Mouse (Mus musculus) midbrain, embryonic 11.5 days (tissue): ENCODE results near the gene Braf. TPM values are rescaled to one million over a fixed set of nuclear protein-coding genes. Genes with fewer than 3 reads are reported as not detected.
"Not testable (repeated sequence)": the region's sequence is repeated elsewhere in the genome, so short reads cannot be mapped to it uniquely, and the experiment has no call there.

ENCODE experiments used
- ATAC-seq: fragments of 200-750 bp; cut with Nextera tagmentation; 2 replicates; pipeline ENCODE4 v1.8.0; 2017; ENCODE audit warnings: moderate TSS enrichment, moderate library complexity; ENCODE audit not compliant: low FRiP score
- DNase-seq: peaks from one replicate; pipeline ENCODE4 v3.0.0; 2015; ENCODE audit warnings: low spot score; ENCODE audit errors: missing footprints
- H3K27ac ChIP-seq: fragments of 300-500 bp; sonication (generic); 2 replicates; pipeline ENCODE4 v1.5.1; 2014; ENCODE audit warnings: low read depth, low read length
- H3K27me3 ChIP-seq: fragments of 300-500 bp; sonication (generic); 2 replicates; pipeline ENCODE4 v1.6.1; 2014; ENCODE audit warnings: mild to moderate bottlenecking, low read length, moderate library complexity, mixed read lengths; ENCODE audit not compliant: control insufficient read depth, insufficient read depth
- H3K36me3 ChIP-seq: fragments of 300-500 bp; sonication (generic); 2 replicates; pipeline ENCODE4 v1.6.1; 2014; ENCODE audit warnings: mild to moderate bottlenecking, low read length, moderate library complexity, mixed read lengths; ENCODE audit not compliant: control insufficient read depth, insufficient read depth
- H3K4me1 ChIP-seq: fragments of 300-500 bp; sonication (generic); 2 replicates; pipeline ENCODE4 v1.6.1; 2014; ENCODE audit warnings: low read length; ENCODE audit not compliant: control insufficient read depth, insufficient read depth
- H3K4me2 ChIP-seq: fragments of 300-500 bp; sonication (generic); 2 replicates; pipeline ENCODE4 v1.6.1; 2014; ENCODE audit warnings: mild to moderate bottlenecking, moderate library complexity
- H3K4me3 ChIP-seq: fragments of 300-500 bp; sonication (generic); 2 replicates; pipeline ENCODE4 v1.5.1; 2014; ENCODE audit warnings: low read depth, low read length
- H3K9ac ChIP-seq: fragments of 300-500 bp; sonication (generic); 2 replicates; pipeline ENCODE4 v1.6.1; 2014; ENCODE audit warnings: low read length
- H3K9me3 ChIP-seq: fragments of 300-500 bp; sonication (generic); 2 replicates; pipeline ENCODE4 v1.6.1; 2016; ENCODE audit warnings: low read length; ENCODE audit not compliant: control insufficient read depth
- whole genome bisulfite sequencing: fragments of 180-500 bp; shearing (Covaris S2); extraction: QIAGEN DNeasy Blood & Tissue Kit; methylation state at CpG from one replicate; pipeline ENCODE4 v1.1.7; 2014; 5-methylcytosine and 5-hydroxymethylcytosine counted together
- polyA plus RNA-seq: library from polyadenylated mRNA; unstranded; fragments of >200 nt; fragmentation: Nextera tagmentation; extraction: Ambion mirVana; gene quantifications from 2 replicates; pipeline ENCODE4 v1.2.1, GENCODE M21; 2014

Gene Braf
- polyA plus RNA-seq, 1 experiment from 2014 or later: 20.4 TPM

GRCm38 (mm10) chr6:39724542-39724865 is 759 bp downstream of the Braf start:
- peak overlapping the region; percentile 89 for H3K27ac ChIP-seq
- peak overlapping the region; percentile 92 for H3K4me3 ChIP-seq
- H3K27me3 ChIP-seq: no peaks in the 10 kb centered on the region
- no peak for DNase-seq
- H3K9me3 ChIP-seq: no peaks in the 10 kb centered on the region
- no peaks in the 10 kb centered on the region for H3K36me3 ChIP-seq
- ATAC-seq: no peak; the same call in 1 of the 2 replicates
- H3K4me1 ChIP-seq: peaks cover 18% of the 10 kb centered on the region
- H3K4me2 ChIP-seq: peak overlapping the region; percentile 64
- H3K9ac ChIP-seq: peak overlapping the region; percentile 96
- 0% methylated on average over 12 of the region's 12 CpGs for WGBS

GRCm38 (mm10) chr6:39724071-39724470 is 1.2 kb downstream of the Braf start:
- ATAC-seq (no peak), DNase-seq (peak; percentile 84)
- peak overlapping the region; percentile 96 for H3K9ac ChIP-seq
- H3K4me2 ChIP-seq: peak overlapping the region; percentile 64
- H3K27ac ChIP-seq: no peak overlapping the region
- no peaks in the 10 kb centered on the region for H3K27me3 ChIP-seq
- peaks cover 18% of the 10 kb centered on the region for H3K4me1 ChIP-seq
- no peaks in the 10 kb centered on the region for H3K36me3 ChIP-seq
- peak overlapping the region; percentile 92 for H3K4me3 ChIP-seq
- WGBS: 2% methylated on average over 7 of the region's 7 CpGs
- H3K9me3 ChIP-seq: no peaks in the 10 kb centered on the region

- DNase-seq (no peak), ATAC-seq (no peak)
- H3K4me3 ChIP-seq: no peak overlapping the region
- H3K27me3 ChIP-seq: no peaks in the 10 kb centered on the region
- no peak overlapping the region for H3K27ac ChIP-seq
- no peak overlapping the region for H3K4me2 ChIP-seq
- H3K4me1 ChIP-seq: peaks cover 12% of the 10 kb centered on the region
- H3K9ac ChIP-seq: no peak overlapping the region
- no peaks in the 10 kb centered on the region for H3K9me3 ChIP-seq
- no peaks in the 10 kb centered on the region for H3K36me3 ChIP-seq
- WGBS: 85% methylated on average over 6 of the region's 6 CpGs
These were observed 6.7 kb downstream of the Braf start for GRCm38 (mm10) chr6:39718567-39718966.

- WGBS: 85% methylated on average over 2 of the region's 2 CpGs
- no peak overlapping the region for H3K4me3 ChIP-seq
- H3K4me2 ChIP-seq: no peak overlapping the region
- no peaks in the 10 kb centered on the region for H3K27me3 ChIP-seq
- no peak overlapping the region for H3K9ac ChIP-seq
- ATAC-seq (no peak), DNase-seq (no peak)
- H3K9me3 ChIP-seq: no peaks in the 10 kb centered on the region
- no peak overlapping the region for H3K27ac ChIP-seq
- peaks cover 2% of the 10 kb centered on the region; the same call in 1 of the 2 replicates for H3K4me1 ChIP-seq
- no peaks in the 10 kb centered on the region for H3K36me3 ChIP-seq
These were observed 8.2 kb downstream of the Braf start for GRCm38 (mm10) chr6:39717049-39717448.

GRCm38 (mm10) chr6:39714341-39714740 is 10.9 kb downstream of the Braf start:
- Histone ChIP-seq H3K36me3 (no peaks in the 10 kb centered on the region), H3K4me2 (no peak overlapping the region), H3K4me3 (no peak overlapping the region), H3K4me1 (no peaks in the 10 kb centered on the region), H3K27me3 (no peaks in the 10 kb centered on the region), H3K27ac (no peak overlapping the region), H3K9ac (no peak overlapping the region), H3K9me3 (no peaks in the 10 kb centered on the region)
- WGBS: 81% methylated on average over 7 of the region's 7 CpGs
- DNase-seq (no peak), ATAC-seq (no peak)

GRCm38 (mm10) chr6:39713399-39713798 is 11.9 kb downstream of the Braf start:
- no peaks in the 10 kb centered on the region for H3K4me1 ChIP-seq
- DNase-seq (peak; percentile 41), ATAC-seq (no peak)
- H3K36me3 ChIP-seq: no peaks in the 10 kb centered on the region
- no peak overlapping the region for H3K27ac ChIP-seq
- WGBS: 87% methylated on average over 3 of the region's 3 CpGs
- H3K4me2 ChIP-seq: no peak overlapping the region
- no peaks in the 10 kb centered on the region for H3K9me3 ChIP-seq
- H3K9ac ChIP-seq: no peak overlapping the region
- H3K4me3 ChIP-seq: no peak overlapping the region
- H3K27me3 ChIP-seq: no peaks in the 10 kb centered on the region

GRCm38 (mm10) chr6:39705625-39706024 is 19.6 kb downstream of the Braf start:
- Histone ChIP-seq H3K36me3 (no peaks in the 10 kb centered on the region), H3K9ac (no peak overlapping the region), H3K4me3 (no peak overlapping the region), H3K4me1 (no peaks in the 10 kb centered on the region), H3K27me3 (no peaks in the 10 kb centered on the region), H3K27ac (no peak overlapping the region), H3K9me3 (no peaks in the 10 kb centered on the region), H3K4me2 (no peak overlapping the region)
- WGBS: 95% methylated on average over 4 of the region's 4 CpGs
- ATAC-seq (no peak), DNase-seq (no peak)

GRCm38 (mm10) chr6:39693126-39693525 is 32.1 kb downstream of the Braf start:
- H3K27ac ChIP-seq: no peak overlapping the region
- H3K9me3 ChIP-seq: no peaks in the 10 kb centered on the region
- no peaks in the 10 kb centered on the region for H3K27me3 ChIP-seq
- no peak overlapping the region for H3K9ac ChIP-seq
- H3K4me1 ChIP-seq: no peaks in the 10 kb centered on the region
- H3K36me3 ChIP-seq: no peaks in the 10 kb centered on the region
- no peak for ATAC-seq
- no peak overlapping the region for H3K4me3 ChIP-seq
- H3K4me2 ChIP-seq: no peak overlapping the region
- peak; percentile 47 for DNase-seq
- 93% methylated on average over 1 of the region's 1 CpGs for WGBS

- not testable (repeated sequence) for H3K27me3 ChIP-seq, H3K9ac ChIP-seq, H3K4me2 ChIP-seq, ATAC-seq, H3K27ac ChIP-seq, H3K9me3 ChIP-seq, H3K4me3 ChIP-seq, H3K36me3 ChIP-seq, H3K4me1 ChIP-seq
- peak; percentile 35 for DNase-seq
These were observed 38.4 kb downstream of the Braf start for GRCm38 (mm10) chr6:39686839-39687238.

GRCm38 (mm10) chr6:39681795-39682194 is 43.5 kb downstream of the Braf start:
- H3K9me3 ChIP-seq: no peaks in the 10 kb centered on the region
- no peak overlapping the region for H3K4me2 ChIP-seq
- H3K9ac ChIP-seq: no peak overlapping the region
- no peak overlapping the region for H3K27ac ChIP-seq
- 82% methylated on average over 5 of the region's 5 CpGs for WGBS
- H3K4me1 ChIP-seq: no peaks in the 10 kb centered on the region
- no peak overlapping the region for H3K4me3 ChIP-seq
- no peaks in the 10 kb centered on the region for H3K27me3 ChIP-seq
- no peak for ATAC-seq
- peaks cover 6% of the 10 kb centered on the region for H3K36me3 ChIP-seq
- peak; percentile 44 for DNase-seq
